Mouse (Mus musculus): ENCODE results near the gene Cd109.

Cd109 gene

DNA sequence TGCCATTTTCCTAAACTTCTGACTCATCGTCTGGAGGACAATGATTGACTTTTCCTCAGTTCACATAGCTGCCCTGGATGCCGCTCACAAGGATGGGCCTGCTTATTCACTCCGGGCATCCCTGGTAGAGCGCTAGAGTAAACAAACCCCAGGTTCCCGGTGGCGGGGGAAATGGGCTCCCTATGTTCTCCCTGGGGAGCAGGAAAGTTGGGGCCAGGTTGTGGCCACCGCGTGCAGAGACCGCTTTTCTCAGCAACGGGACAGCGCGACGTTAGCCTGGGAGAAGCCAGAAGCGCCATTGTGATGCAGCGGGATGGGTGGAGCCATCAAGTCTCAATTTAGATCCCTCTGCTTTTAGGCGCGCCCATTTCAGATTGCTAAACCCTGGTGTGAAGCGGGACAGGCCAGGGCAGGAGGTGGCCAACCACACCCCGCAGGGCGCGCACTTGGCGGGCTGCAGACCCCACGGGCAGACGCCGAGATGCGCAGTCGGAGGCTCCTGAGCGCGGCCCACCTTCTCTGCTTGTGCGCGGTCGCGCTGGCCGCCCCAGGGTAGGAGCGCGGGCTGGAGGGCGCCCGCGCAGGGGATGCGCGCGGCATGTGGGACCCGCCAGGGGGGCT is at the start of gene Cd109:
Cd109 (plus strand) TSS at position 146 of the 621 bp plus-strand sequence.
- peak; percentile 81 for DNase-seq (ENCODE audit: low read depth, low spot score)

DNA sequence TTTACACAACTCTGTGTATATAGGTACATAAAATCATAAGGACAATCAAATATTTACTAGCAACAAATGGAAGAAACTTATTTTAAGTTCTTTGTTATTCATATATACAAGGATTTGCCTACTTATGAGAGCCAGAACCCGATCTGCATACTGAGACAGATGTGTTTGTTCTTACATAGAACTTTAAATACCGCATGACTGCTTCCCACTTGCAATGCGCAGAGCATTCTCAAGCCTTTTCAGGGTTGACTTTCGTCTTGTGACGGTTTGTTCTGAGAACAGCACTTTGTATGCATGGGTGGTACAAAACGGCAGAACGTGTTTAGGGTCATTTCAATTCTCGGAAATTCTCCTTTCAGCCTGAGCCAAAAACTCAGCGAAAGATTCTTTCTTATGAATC is 45.4 kb upstream of the Cd109 start:
- no peak for DNase-seq (ENCODE audit: low read depth, low spot score)

DNA sequence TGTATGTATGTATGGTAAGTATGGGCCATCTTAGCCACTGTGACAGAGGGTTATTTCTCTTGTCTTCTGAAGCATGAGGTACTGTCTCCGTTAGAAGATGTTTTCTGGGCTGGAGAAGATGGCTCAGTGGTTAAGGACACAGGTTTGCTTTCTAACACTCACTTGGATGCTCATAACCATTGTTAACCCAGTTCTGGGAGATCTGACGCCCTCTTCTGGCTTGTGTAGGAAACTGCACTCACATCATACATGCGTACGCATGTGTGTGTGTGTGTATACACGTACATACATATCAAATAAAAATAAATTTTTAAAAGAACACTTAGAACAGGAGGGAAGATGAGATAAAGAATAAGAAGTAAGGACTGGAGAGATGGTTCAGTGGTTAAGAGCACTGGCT is 38.9 kb upstream of the Cd109 start:
- peak; percentile 36 for DNase-seq (ENCODE audit: low read depth, low spot score)

DNA sequence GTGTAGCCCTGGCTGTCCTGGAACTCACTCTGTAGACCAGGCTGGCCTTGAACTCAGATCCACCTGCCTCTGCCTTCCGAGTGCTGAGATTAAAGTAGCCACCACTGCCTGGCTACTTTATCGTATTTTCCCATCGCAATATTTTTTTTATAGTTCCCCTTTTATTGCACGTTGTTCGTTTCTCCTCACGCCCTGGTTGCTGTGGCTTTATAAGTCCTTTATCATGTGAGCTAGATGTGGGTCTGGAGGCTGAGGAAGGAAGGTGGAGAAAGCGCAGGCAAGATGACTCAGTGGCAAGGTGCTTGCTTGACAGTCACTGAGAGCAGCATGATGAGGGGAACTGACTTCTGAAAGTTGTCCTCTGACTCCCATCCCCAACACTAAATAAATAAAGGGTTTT is 36.5 kb upstream of the Cd109 start:
- DNase-seq (ENCODE audit: low read depth, low spot score) = no peak

DNA sequence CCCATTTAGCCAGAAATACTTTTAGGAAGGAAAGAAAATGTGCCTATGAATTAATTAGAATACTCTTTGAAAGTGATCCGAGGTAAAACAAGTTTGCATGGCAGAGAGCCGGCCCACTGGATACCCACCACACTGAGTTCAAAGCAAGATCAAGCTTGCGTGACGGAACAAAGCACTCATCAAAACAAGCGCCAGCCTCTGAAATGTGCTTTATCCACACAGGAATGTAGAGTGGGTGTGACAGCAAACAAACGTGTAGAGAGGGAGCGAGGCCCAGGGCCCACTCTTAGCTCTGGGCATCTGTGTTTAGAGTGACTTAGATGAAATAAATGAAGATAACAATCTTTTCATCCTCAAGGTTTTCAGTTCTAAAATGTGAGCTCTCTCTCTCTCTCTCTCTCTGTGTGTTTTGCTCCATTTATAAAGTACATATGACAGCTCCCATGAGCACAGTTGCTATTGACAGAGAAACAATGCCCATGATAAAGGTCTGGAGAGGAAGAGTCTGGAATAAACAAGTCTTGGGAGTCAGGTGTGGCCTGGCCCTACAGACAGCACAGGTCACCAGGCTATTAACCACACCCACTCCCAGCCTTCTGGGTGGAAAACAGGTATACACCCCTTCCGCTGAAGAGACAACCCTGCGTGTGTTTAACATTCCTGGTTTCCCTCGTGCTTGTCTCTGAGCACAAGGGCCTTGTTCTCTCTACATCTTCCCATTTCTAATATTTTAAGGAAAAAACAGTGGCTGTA is 35.5 kb upstream of the Cd109 start:
- DNase-seq (ENCODE audit: low read depth, low spot score) = peak; percentile 51

DNA sequence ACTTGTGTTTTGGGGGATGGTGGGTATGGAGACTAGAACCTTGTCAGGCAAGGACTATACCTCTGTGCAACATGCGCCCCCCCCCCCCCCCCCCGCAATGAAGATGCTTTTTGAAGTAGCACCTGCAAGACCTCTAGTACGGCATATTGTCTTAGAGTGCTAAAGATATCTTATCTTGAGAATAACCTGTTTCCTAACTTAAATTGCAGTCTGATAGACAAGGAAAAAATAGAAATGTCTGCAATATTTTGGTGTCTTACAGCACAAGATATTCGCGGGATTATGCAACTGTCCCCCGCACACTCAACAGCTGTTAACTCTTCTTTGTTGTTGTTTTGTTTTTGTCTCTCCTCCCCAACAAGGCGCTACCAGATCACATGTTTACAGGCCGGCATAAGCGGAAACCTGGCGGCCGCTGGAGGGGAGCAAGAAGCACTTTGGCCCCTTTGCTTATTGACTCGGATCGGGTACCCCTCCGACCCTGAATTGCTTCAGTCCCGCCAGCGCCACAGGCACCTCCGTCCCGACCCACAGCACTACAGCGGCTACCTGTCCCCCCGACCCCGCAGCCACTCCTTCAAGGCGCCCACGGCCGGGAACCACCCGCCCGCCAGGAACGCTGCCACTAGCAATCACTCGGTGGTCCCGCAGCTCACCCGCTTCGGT is 28.0 kb upstream of the Cd109 start:
- peak; percentile 54 for DNase-seq (ENCODE audit: low read depth, low spot score)

DNA sequence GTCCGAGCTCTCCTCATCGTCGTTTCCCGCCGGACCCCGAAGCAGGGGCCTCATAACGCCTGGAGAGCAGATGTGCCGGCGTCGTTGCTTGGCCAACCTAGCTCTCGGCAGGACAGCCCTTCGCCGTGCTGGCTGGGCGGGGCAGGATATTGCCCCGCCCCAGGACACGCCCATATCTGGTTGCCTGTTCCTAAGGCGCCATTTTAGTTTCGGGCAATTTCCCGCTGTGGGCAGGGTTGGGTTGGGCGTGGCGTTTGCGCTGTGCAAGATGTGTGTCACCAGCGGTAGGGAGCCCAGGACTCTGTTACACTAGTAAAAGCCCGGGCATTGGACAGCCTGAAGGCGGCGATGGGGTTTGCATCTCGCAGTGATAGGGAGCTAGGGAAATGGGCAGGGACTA is 27.4 kb upstream of the Cd109 start, which contains the start of gene Slc17a5:
Slc17a5 (minus strand) TSS at position 128 of the 400 bp plus-strand sequence.
- DNase-seq (ENCODE audit: low read depth, low spot score) = peak; percentile 96

DNA sequence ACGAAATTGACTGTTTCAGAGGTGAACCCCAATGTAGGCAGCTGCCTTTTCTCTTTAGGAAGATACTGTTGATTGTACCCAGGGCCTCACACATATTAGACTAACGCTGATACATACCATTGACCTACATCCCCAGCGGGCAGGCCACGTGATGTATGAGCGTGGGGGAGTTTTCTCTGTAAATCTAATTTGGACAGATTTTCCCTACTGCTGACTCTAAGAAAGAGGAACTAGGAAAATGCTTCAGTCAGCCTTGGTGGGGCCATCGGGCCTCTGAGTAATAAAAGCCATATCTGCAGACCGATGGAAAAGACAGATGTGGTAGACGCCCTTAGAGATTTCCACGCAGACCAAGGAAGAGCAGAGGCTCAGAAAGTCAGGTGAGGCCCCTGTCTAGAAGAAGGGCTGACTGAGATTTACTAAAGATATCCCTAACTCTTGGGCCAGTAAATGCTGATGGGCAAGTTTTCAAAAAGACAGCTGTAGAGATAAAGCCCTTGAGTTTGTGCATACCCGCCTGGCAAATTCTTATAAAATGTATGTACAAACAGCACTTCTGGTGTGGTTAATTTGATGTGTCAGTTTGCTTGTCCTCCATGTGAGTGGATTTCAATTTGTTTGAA is 26.8 kb upstream of the Cd109 start:
- no peak for DNase-seq (ENCODE audit: low read depth, low spot score)

DNA sequence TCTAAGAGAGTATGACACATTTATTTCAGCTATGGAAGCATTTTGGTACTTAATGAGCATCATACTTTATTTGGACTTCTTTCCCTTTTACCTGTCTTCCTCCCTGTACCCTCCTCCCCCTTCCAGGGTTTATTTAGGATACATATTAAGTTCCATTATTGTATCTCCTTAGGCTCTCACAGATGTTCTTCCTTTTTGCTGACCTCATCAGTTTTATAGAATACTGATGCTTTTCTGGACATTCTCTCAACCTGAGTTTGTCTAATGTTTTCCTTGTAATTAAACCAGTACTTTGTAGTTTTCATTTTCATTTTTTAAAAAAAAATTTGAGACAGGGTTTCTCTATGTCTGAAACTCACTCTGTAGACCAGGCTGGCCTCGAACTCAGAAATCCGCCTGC is 24.9 kb upstream of the Cd109 start:
- no peak for DNase-seq (ENCODE audit: low read depth, low spot score)

DNA sequence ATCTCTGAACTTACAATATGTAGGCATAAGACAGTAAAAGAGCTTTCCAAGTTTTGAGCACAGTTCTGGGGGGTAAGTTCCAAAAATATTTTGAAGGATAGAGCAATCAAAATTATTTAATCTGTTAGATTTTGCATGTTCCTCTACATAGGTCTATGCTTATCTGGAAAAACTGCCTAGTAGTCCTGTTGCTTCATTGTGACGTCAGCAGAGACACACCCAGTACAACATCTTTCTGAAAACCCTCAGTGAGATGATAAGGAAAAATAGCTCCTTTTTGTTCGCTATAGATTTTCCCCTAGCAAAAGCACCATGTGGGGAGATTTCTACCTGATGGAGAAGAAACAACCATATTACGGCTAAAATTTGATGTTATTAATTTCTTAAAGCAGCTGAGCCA is 20.1 kb upstream of the Cd109 start:
- DNase-seq (ENCODE audit: low read depth, low spot score) = no peak

DNA sequence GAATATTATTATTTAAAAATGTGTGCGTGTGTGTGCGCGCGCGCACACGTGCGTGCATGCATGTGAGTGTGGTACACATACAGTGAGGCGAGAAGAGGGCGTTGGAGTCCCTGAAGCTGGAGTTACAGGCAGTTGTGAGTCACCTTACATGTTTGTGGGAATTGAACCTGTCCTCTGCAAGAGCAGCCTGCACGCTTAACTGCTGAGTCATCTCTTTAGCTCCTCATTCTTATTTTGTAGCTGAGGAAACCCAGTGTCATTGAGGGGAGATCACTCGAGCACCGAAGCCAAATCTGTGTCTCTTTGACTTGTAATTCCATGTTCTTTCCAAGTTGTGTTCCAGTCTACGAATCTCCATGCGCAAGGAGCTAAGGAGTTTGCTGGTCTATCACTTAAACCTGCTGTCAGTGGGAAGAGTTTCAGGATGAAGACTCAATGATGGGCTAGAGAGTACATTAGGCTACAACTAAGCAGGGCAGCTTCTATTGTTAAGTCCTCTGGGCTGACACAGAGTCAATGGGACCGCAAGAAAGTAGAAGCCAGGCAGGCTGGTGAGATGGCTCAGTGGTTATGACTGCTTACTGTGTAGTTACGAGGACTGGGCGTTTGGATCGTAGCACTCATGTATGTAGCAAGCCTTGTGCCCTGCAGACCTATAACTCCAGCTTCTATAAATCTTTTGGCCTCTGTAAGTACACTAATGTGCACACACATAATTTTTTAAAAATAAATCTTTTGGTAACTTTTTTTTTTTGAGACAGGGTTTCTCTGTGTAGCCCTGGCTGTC is 19.4 kb upstream of the Cd109 start:
- no peak for DNase-seq (ENCODE audit: low read depth, low spot score)

DNA sequence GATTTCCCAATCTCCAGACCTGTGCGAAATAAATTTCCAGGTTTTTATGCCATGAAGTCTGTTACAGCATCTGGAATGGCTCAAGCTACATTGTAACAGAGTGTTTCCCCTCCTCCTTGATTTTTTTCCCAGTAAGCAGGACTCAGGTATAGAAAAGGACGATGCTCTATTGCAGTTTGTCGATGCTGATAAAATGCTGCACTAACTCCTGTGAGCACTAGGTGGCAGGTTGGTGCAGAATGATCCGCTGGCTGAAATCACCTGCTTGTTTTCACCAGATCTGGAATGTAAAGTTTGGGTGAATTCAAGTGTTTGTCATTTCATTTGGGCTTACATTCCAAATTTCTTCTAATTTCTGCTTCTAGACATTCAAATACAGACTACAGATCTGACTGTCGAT is 18.5 kb upstream of the Cd109 start:
- DNase-seq (ENCODE audit: low read depth, low spot score) = peak; percentile 64

DNA sequence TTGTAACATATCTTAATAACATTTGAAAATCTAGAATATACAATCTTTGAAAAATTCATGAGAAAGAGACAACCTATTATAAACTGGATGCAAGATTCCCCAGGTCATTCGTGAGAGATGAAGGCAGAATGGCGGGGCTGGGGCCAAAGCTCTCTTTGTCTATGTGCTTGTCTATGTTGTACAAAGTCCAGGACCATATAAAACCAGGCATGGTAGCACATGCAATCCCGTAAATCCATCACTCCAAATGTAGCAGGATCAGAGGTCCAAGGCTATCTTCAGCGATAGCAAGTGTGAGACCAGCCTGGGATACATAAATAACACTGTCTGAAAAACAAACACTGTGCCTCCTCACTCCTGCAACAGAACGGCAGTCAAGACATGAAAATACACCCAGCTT is 15.4 kb upstream of the Cd109 start:
- no peak for DNase-seq (ENCODE audit: low read depth, low spot score)

DNA sequence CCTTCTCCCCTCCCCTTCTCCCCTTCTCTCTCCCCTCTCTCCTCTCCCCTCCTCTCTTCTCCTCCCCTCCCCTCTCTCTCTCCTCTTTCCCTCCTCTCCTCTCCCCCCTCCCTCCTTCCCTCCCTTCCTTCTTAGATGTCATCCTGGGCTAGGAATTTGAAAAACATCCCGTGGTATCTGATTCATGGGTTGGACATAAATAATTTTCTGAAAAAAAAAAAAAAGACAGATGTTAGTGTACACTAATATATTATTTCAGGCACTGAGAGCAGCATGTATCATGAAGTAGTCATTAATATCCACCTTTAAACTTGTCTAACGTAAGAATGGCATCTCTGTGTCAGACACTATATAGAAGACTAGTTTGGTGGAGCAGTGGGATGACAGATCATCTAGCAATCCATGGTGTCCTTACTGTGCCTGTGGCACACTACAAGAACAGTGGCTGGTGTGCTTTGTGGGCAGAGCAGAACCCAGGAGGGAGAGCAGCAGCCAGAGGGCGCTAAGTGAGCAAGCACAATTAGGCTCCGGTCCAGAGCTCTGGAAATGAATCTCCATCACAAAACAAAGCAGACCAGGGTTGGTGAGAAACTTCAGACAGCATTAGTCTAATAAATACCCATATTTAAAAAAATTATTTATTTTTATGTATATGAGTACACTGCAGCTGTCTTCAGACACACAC is 14.2 kb upstream of the Cd109 start:
- DNase-seq (ENCODE audit: low read depth, low spot score) = peak; percentile 77

DNA sequence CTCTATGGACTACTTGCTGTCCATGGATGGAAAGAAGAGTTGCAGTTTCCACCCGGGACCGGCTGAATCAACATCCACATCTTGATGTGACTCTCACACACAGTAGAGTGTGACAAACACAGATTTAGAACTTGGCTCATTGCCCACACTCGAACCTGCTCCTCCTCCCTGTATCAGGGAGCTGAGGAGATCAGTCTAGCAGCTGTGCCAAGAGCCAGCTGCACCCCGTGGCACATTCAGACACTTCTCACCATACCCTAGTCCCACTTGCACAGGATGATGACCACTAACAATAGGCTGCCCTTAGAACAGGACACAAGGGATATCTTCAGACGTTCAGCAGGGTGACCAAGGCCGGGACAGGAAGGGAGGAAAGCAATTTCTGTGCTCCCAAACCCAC is 1.1 kb upstream of the Cd109 start:
- DNase-seq (ENCODE audit: low read depth, low spot score) = no peak

DNA sequence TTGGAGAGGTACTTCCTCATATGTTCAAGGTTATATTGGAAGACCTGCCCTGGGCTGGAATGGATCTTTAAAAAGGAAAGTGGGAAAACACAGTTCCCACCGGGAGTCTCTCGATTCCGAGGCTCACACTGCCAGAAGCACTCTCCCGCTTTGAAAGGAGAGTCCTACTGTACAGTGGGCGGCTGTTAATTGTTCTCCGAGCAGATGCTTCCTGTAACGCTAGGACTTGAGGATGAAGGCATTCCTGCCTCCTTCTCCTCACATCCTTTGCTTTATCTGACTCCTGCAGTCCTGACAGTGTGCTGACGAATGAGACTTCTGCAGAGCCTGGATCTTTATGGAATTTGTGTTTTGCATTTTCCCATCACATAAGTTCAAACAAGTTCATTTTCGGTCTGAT is 3.9 kb downstream of the Cd109 start:
- no peak for DNase-seq (ENCODE audit: low read depth, low spot score)

DNA sequence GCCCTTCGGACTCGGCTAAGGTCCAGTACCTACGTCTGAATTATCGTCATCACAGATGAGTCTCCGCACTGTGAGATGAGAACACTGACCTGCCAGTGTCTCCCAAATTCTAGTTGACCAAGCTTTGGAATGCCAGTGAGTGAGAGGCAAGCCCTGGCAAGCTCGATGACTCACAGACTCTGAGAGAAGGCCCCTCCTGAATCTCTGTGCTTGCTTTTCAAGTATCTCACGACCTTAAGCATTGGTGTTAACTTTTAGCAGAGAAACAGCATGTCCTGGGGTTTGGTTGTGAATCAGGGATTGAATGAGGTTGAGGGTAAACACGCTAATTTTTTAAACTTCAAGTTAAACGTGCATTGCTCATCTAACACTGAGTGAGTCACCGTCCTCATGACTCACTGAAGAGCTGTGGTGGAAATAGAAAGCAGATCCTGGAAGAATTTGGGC is 8.0 kb downstream of the Cd109 start:
- no peak for DNase-seq (ENCODE audit: low read depth, low spot score)

DNA sequence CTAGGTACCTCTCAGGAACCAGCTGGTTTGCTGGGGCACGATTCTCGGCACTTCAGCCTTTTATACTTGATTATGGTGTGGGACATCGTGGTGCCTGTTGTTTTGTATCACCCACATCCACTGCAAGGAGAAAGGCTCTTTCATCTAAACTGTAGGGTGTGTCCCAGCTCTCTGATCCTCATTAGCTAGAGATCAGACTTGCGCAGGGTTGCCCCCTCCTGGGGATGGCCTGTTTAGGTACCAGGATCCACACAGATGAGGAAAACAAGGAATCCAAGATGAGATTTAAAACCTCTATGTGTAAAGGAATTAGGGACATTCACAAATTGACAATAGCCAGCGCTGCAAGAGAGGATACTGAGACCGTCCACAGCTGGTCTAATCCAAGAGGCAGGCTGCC is 14.6 kb downstream of the Cd109 start:
- peak; percentile 19 for DNase-seq (ENCODE audit: low read depth, low spot score)

DNA sequence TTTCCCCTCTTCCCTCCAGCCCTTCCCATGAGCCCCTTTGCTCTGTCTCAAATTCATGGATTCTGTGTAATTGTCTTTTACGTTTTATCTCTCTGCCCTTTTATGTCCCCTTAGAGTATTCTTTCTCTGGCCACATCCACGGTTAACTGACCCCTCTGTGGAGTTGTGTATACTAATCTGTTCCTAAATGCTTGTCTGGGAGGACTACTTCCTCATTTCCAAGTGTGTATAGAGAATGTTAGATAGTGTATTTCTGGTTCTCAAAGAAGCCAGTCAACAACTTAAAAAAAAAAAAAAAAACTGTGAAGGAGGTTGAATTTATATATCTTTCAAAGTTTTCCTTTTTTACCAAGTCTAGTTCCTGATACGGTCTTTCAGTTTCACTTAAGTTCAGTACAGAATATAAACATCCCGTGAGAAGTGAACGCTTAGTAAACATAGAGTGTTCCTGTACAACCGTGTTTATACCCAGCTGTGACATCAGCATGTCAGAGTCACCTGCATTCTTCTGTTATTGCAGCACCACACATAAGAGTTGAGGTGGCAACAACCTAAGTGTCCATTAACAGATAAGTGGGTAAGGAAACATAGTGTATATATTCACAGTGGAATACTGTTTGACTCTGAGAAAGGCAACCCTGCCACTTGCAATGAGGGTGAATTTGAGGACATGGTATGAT is 16.5 kb downstream of the Cd109 start:
- DNase-seq (ENCODE audit: low read depth, low spot score) = no peak

DNA sequence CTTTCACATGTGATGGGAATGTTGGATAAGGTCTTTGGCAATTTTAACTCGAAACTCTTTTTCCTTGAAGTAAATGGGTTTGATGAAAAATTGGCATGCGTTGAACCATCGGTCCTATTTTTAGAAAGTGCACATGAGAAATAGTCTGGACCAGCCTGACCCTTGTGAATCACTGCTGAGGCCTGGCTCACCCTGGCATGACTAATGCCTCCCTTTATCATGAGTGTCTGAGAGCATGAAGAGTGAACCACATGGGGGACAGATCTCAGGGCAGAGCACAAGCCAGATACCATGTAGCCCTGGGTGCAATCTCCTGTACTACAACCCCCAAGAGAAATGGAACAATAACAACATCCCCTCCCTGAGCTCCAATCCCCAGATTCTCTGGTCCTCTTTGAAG is 18.6 kb downstream of the Cd109 start:
- DNase-seq (ENCODE audit: low read depth, low spot score) = no peak

Measured in ES-CJ7 (cell line).